Mouse (Mus musculus): ENCODE results near the gene Tbc1d24.
A peak's percentile ranks its signal among the peaks of the same experiment; 100 is the strongest.

Gene Tbc1d24

DNA sequence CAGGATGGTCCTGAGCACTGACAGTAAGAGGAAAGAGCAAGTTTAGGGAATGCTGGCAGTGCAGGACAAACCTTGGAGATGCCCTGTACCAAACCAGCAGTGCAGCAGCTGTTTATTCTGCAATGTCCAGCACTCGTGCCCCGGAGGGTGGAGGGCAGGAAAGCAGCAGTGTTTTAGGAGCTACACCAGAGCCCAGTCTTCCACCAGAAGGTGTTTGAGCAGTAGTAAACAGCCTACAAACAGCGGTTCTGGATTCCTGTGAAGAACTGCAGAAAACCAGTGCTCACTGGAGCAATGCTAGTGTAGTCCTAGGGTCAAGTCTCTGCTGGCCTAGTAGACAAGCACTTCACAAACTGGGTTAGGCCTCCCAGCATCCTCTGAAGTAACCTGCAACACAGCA, 31.1 kb downstream of the Tbc1d24 start:
- DNase-seq (ENCODE audit: low read depth, low spot score), result no peak

DNA sequence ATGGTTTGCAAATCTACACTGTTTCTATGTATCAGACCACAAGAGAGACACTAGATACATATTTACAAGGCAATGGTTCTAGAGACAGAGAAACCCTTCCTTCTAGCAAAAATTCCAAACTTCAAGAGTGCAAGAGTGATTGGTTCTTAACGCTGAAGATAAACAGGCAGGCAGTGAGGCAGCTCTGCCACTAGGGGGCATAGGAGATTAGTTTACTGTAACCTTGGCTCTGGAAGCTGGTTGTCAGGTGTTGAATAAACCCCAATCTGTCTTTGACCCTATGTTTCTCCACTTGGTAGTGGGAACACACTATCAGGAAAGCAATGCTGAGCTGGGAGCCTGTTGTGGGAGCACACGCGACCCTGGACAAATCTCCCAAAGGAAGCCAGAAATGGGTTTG, 31.9 kb downstream of the Tbc1d24 start:
- peak; percentile 20 for DNase-seq (ENCODE audit: low read depth, low spot score)

DNA sequence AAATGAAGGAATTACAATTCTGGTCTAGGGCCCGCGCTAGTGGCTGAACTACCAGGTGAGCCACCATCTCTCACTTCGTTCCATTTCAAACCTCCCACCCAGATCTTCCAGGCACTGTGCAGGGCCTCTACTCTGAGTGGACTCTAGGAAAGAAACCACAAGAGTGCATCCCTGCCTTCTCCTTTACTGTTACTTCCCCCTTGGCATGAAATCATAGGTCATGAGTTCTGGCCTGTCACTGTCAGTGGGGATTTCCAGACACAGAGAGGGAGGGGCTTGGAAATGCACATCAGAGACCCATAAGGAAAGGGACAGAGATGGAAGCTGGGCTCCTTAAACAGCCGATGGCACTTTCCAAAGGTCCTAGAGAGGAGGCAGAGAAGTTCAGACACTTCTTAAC, 33.6 kb downstream of the Tbc1d24 start:
- DNase-seq (ENCODE audit: low read depth, low spot score), result no peak

DNA sequence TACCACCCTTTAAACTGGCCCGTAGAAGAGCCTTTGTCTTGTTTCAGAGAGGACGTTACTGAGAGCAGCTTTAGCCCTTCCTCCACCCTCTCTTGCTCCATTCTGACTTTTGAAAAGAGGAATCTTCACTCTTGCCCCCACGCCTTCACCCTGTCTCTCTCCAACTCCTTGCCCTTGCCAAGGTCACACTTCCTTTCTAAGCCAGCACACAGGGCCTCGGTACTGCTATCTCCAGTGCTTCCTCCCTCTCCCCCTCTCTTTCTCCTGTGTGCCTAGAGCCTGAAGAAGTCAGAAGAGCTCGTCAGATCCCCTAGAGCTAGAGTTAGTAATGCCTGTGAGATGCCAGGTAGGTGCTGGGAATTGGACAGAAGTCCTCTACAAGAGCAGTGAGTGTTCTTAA, 34.6 kb downstream of the Tbc1d24 start:
- DNase-seq (ENCODE audit: low read depth, low spot score), result no peak

DNA sequence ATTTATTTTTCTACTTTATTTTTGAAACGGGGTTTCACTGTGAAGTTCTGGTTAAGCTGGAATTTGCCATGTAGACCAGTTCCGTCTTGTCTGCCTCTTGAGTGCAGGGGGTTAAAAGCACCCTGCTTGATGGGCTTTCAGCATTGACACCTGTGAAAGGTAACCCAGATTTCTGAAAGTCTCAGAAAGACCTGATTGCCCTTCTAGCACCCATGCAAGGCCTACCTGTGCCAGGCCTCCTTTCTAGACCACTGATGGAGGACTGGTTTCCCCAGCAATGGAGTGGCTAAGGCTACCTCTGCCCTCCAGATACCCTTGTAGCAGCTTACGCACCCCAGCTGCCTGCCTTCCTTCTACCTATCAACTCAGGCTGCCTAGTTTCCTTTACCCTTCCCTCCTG, 35.2 kb downstream of the Tbc1d24 start:
- no peak for DNase-seq (ENCODE audit: low read depth, low spot score)

DNA sequence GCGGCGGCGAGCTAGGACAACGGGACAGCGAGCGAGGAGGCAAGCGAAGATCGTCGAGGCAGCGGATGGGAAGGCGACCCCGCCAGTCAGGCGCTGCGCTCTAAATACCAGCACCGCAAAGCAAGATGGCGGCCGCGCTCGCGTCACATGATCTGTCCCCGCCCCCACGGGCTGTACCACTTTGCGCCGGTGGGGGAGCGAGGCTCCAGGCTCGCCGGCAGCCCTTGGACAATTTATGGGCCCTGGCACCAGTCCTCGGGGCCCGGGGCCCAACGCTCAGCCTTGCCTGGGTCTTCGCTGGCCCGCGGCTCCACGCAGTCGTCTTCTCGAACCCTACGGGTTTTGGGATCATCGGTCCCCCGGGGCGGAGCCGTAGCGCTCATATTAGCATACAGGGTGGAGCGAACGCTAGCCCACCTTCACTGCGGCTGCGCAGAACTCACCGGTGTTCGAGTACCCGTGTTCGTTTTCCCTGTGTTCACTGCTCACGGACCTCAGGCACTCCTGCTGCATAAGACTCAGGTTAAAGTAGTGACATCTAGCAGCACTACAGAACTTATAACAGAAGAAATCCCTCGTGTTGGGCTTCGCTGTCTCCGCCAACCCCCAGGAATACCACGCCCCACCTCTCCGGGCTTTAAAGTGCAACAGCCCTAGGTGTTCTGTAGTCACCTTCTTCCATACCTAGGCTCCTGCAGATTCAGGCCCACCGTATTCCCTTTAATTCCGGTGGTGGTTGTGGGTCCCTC, 35.9 kb downstream of the Tbc1d24 start, which contains the start of gene Atp6v0c:
Gene Atp6v0c, minus strand, starts transcription at position 386 of the 749 bp plus-strand sequence.
- DNase-seq (ENCODE audit: low read depth, low spot score), result peak; percentile 87

DNA sequence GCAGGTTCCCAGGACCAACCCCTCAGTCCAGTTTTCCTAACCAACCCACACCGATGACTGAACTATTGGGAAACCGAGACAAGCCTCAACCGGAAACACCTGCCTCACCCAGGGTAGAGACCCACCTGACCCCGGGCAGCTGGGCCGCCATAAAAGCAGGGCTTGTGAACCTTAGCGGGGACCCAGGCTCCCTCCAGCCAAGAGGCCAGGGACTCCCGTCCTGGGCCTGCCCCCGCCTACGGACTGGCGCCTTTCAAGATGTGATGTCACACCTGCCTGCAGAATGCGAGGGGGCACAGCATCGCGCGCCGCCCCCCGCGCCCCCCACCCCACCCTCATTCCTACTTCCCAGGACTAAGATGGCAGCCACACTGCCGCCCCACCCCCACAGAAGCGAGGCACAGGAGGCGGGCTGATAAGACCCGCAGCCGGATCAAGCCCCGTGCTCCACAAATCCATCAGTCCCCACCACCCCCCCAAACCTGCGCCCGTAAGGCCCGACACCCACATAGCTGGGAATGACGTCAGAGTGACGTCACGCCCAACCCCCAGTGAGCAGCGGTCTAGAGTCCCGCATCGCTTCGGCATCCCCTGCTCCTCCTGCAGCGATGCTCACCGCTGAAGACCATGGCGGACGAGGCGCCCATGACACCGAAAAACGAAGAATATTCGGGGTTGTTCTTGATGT, 36.6 kb downstream of the Tbc1d24 start:
- DNase-seq (ENCODE audit: low read depth, low spot score), result peak; percentile 56

DNA sequence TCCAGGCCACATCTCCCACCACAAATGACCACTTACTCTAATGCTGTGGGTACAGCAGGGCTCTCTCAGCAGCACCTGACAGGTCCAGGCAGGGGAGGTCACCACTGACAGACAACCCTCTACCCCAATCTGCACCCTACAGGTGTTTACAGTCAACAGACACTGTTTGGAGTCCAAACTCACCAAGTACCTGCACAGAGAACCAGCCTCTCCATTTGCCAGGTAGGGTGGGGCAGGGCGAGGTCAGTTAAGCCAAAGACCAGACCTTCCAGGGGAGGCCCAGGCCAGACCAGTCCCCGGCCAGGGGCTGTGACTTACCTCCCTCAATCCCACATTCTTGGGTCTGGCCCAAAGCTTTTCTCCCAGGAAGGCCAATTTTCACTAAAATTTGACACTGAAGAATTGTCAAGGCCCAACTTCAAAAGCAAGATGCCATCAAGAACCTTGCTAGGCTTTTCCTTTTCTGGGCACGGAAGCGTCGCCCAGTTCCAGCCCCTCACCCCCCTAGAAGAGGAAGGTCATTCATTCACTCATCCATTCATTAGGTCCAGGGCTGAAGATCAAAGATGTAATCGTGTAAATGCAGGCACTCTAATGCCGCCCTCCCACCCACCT, 37.4 kb downstream of the Tbc1d24 start:
- DNase-seq (ENCODE audit: low read depth, low spot score), result no peak

DNA sequence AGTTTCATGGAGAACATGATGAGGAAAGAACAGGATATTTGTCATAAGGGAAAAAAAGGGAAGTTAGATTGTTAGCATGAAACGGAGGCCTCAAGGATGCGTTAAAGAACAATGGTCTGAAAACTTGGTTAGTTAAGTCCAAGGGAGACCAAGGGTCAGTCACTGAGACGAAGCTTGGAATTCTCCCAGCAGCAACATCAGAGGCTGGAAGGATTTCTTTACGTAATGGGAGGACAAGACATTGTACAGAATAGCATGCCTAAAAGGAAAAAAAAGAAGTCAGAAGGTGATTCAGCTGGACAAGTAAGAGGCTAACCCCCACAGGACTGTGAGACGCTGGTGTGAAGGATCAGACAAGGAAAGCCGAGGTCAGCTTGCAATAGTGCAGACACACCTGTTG, 38.2 kb downstream of the Tbc1d24 start:
- no peak for DNase-seq (ENCODE audit: low read depth, low spot score)

DNA sequence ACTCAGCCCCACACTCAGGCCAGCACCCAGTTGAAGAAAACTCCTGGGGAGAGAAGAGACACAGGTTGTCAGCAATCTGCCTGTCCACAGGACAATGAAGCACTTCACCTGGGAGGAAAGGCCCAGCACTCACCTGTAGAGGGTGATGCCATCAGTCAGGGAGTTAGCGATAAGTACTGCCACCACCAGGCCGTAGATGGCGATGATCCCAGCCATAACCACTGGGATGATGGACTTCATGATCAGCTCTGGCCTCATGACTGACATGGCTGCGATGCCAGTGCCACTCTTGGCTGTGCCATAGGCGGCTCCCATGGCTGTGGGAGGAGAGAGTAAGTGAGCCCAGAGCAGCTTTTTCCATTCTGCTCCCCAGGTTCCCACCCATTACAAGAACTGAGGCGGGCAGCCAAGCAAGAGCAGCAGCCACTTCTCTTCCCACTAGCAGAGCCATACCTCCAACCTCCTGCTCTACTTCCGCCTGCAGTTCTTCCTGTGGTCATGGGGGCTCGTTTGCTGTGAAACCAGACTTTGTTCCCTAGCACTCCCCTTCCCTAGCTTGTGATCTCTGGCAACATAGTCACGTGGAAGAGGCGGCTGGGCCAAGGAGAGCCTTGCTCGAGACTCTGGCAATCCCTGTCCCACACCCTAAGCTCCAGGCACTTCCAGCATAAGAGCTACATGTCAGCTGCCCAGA, 40.6 kb downstream of the Tbc1d24 start:
- DNase-seq (ENCODE audit: low read depth, low spot score), result no peak

DNA sequence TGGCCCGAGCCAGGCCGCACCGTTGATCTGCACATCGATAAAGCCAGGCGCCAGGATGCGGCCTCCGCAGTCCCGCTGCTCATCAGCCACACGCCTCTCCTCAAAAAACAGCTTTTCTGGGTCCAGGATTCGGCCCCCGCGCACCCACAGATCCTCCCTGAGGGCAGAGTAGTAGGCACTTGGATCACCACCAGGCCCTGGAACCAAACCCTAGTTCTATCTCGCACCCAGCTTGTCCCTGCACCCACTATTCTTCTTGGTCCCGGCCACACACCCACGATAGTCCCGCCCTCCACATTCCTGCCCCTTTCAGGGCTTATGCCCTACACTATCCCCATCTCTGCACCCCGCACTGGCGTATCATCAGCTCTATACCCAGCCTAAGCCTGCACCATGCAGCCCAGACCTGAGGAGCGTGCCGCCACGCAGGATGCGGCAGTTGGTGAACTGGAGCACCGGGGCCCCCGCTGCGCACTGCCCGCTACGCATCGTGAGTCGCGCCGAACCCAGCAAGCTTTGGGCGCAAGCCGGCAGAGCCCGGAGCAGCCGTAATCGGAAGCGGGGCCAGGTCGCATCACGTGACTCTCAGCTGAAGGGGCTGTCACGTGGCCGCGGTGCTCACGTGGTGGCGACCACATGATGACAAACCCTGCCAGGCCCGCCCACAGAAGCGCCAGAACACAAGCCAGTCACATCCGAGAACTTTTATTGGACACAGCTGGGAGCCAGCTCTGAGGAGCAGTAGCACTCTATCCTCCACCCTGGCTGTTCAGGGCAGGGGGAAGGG, 42.0 kb downstream of the Tbc1d24 start, which contains the start of gene Amdhd2:
Gene Amdhd2, minus strand, starts transcription at position 591 of the 787 bp plus-strand sequence.
- DNase-seq (ENCODE audit: low read depth, low spot score), result peak; percentile 87

DNA sequence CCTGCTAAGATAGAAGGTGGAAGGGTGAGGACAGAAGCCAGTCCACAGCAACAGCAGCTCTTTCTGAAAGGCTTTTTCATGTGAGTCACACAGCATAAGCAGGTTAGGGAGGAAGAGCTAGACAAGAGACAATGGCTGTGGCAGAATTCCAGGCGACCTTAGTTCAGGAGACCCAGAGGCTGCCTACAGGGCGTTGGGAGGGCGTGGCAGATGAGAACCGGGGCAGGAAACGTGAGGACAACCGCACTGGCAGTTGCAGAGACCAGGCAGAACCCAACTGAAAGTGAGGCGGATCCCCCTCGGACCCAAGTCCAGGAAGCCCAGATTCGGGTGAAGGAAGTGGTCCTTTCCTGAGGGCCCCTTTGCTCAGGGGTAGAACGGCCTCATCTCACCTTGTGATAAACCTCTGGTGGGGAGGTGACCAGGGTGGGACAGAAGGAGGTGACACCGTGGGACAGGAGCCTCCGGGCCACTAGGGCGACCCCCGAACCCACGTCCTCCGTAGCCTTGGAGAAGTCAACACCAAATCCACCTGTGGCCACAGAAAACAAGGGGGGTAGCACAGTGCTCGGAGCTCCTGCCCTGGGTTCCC, 42.7 kb downstream of the Tbc1d24 start:
- DNase-seq (ENCODE audit: low read depth, low spot score), result no peak

DNA sequence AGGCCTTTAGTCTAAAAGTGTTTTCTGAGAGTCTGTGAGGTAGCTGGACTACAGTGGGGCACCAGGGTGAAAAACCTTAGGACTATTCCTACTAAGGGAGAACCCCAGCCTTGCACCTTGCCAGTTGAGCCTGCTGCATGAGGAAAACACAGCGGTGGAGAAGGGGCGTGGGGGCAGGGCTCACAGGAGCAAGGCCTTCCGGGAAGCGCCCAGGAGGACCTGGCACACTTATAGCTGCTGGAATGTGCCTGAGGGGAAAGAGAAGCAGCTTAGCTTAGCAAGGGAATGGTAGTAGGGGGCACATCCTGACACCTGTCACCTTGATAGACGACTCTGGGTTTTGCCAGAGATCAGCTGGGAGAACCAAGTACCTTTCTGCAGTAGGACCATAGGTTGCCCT, 43.9 kb downstream of the Tbc1d24 start:
- no peak for DNase-seq (ENCODE audit: low read depth, low spot score)

DNA sequence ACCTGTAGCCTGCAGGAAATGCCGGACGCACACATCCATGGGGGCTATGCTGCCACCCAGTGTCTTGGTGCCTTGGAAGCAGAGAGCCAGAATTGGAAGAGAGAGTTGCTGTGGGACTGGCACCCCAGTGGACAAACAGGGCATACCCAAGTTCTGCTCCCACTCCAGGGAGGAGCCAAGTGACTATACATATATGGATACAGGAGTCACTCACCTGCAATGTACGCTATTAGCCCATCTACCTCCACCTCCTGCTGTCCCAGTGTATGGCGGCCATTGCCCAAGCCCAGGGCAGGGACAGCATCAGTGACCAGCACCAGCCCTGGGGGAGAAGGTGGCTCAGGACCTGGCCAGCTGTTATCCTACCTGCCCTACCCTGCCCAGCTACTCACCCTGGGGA, 47.8 kb downstream of the Tbc1d24 start:
- DNase-seq (ENCODE audit: low read depth, low spot score), result no peak

DNA sequence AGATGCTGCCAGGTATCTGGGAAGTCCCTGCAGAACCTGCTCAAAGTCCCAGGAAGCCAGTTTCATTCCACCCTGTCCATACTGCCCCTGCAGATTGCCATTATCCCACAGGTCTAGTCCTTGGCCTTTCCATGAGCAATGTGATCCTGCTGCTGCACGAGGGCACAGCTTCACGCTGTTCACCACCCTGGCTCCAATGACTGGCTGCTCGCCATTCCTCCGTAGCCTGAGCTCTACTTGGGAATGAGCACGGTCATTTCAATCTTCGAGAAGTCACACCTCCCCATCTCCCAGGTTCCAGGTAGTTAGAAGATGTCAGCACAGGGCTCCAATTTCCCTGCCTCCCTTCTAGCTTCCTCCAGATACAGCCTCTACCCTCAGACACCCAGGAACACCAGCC, 48.2 kb downstream of the Tbc1d24 start:
- DNase-seq (ENCODE audit: low read depth, low spot score), result no peak

DNA sequence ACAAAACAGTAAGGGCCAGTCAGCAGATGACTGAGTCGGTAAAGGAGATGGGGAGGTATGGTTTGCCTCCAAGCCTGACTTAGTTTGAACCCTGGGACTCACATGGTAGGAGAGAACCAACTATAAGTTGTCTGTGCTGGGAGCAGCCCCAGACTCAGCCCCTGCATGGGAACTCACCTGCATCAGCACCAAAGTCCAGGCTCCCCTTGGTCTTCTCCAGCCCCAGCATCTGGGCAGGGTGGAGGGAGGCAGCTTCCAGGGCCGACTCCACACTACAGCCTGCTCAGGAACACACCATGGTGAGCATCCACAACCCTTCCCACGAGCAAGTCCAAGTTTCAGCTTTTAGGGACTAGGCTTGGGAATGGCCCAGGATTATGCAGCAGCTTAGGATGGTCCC, 49.0 kb downstream of the Tbc1d24 start:
- no peak for DNase-seq (ENCODE audit: low read depth, low spot score)

DNA sequence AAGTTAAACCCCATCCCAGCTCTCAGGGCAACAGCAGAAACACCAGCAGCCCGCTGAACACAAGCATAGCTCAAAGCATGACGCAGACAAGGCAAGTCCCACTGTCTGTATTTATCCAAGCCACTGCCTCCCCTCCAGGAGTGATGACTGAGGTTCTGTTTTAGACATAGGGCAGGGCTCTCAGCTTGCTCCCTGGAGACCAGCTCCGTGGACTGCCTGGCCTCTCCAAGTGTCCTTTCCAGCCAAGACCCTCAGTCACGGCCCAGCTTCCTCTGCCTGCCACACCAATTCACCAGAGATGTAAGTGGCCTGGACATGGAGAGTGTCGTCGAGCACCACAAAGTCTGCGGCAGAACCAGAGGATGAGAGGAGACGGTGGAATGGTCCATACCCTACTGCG, 49.6 kb downstream of the Tbc1d24 start:
- DNase-seq (ENCODE audit: low read depth, low spot score), result no peak

DNA sequence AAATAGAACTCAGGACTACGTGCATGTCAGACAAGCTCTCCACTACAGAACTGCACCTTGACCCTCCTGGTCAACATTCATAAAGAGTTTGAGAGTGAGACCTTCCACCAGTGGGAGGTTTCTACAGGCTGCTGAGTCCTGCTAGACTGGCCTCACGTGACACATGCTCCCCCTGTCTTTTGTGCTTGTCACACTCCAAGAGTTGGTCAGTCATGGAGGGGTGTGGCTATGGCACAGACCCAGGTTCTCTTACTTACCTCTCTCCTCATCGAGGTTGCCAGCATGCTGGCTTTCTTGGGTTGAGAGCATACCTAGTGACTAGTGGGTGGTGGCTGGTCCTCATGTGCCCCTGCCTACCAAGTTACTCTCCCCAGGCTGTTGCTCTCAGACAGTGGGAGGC, 50.9 kb downstream of the Tbc1d24 start:
- no peak for DNase-seq (ENCODE audit: low read depth, low spot score)

DNA sequence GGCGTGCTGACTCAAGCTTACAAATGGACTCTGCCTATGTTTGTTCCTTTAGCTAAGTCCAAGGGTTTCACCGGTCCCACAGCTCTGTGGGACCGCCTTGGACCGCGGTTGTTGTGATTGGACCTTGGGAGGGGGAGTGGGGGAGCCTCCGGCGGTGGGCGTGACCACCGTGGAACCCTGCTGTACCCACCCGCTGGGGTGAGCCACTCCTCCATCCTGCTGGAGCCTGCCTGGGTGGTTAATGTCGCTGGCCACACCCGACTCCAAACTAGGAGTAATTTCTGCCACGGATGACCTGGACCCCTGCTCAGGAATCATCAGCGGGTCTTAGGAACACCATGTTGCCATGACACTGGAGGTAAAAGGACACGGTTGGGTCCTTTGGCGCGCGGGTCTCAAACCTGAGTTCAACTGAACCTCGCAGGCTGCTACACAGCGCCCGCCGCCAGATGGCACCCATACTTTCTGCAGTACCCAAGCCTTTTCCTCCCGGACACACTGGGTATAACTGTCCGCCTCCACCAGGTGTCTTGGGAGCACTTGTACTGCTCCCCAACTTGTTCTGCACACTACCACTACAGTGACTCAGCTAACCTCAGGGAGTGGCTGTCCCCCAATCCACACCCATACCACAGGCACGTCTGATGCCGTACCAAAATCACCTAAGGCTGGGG, 53.3 kb downstream of the Tbc1d24 start:
- DNase-seq (ENCODE audit: low read depth, low spot score), result no peak

DNA sequence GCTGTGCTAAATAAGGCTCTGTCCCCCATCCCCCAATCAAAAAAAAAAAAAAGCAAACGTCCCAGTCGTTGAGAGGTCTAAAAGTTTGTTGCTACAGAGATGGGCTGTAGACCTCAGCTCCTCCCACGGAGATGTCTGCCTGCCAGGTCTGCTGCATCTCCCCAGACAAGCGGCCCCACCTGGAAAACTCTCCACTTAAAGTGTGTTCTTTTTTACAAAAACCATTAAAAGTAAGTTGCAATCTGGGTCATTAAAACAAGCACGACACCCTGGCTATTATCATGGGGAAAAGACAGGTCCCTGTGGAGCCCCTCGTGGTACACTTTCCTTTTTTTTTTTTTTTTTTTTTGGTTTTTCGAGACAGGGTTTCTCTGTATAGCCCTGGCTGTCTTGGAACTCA, 54.0 kb downstream of the Tbc1d24 start:
- no peak for DNase-seq (ENCODE audit: low read depth, low spot score)
